Mouse (Mus musculus): ENCODE data around the gene Sdhc. TPM values are rescaled to one million over a fixed set of nuclear protein-coding genes. Genes with fewer than 3 reads are reported as not detected.

The Sdhc gene
- polyA plus RNA-seq, 1 experiment from 2014 or later: 229 TPM

- no peak overlapping the region for H3K4me3 ChIP-seq
These were observed 37.7 kb upstream of the Sdhc start for GRCm38 (mm10) chr1:171187851-171188700.

GRCm38 (mm10) chr1:171185655-171186054 lies 35.3 kb upstream of the Sdhc start:
- Histone ChIP-seq H3K9me3 (no peaks in the 10 kb centered on the region), H3K36me3 (no peaks in the 10 kb centered on the region), H3K27ac (replicated peaks) (no peak overlapping the region), H3K27me3 (peaks cover 3% of the 10 kb centered on the region), H3K4me3 (no peak overlapping the region), H3K4me2 (replicated peaks) (no peak overlapping the region), H3K9ac (replicated peaks) (no peak overlapping the region), H3K4me1 (peaks cover 20% of the 10 kb centered on the region)
- no peak for ATAC-seq (ENCODE audit: low FRiP score, low read depth)
- WGBS: 71% methylated on average over 8 of the region's 8 CpGs

More at GRCm38 (mm10) chr1:171187851-171188700, 37.7 kb upstream of the Sdhc start:
- Histone ChIP-seq H3K27ac (replicated peaks) (peak overlapping the region; percentile 39), H3K36me3 (no peaks in the 10 kb centered on the region), H3K9me3 (no peaks in the 10 kb centered on the region), H3K27me3 (peaks cover 10% of the 10 kb centered on the region), H3K4me2 (replicated peaks) (peak overlapping the region; percentile 11; the same call in 1 of the 2 replicates), H3K4me1 (peaks cover 28% of the 10 kb centered on the region), H3K9ac (replicated peaks) (no peak overlapping the region)
- ATAC-seq (ENCODE audit: low FRiP score, low read depth): peak; percentile 53
- 17% methylated on average over 13 of the region's 13 CpGs for WGBS

DNA sequence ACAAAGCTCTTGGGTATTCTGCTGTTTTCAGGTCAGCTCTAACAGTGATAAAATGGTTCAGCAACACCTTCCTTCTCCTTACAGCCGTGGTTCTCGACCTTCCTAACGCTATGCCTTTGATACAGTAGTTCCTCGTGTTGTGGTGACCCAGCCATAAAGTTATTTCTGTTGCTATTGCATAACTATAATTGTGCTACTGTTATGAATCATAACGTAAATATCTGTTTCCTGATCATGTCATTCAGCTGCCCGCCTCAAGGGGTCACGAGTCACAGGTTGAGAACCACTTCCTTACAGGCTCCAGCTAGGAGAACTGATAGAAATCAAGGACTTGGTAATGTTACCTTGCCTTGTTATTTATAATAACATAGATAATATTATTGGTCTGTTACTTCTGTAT lies 33.9 kb upstream of the Sdhc start:
- H3K27me3 ChIP-seq: no peaks in the 10 kb centered on the region
- H3K4me3 ChIP-seq: no peak overlapping the region
- peaks cover 14% of the 10 kb centered on the region for H3K4me1 ChIP-seq
- no peaks in the 10 kb centered on the region for H3K36me3 ChIP-seq
- no peak overlapping the region for H3K4me2 ChIP-seq (replicated peaks)
- H3K27ac ChIP-seq (replicated peaks): no peak overlapping the region
- 85% methylated on average over 7 of the region's 7 CpGs for WGBS
- no peaks in the 10 kb centered on the region for H3K9me3 ChIP-seq
- H3K9ac ChIP-seq (replicated peaks): no peak overlapping the region
- ATAC-seq (ENCODE audit: low FRiP score, low read depth): no peak

GRCm38 (mm10) chr1:171183620-171184019 lies 33.2 kb upstream of the Sdhc start:
- H3K9me3 ChIP-seq: no peaks in the 10 kb centered on the region
- WGBS: 72% methylated on average over 3 of the region's 3 CpGs
- peaks cover 7% of the 10 kb centered on the region for H3K4me1 ChIP-seq
- H3K27me3 ChIP-seq: no peaks in the 10 kb centered on the region
- no peak overlapping the region for H3K27ac ChIP-seq (replicated peaks)
- H3K9ac ChIP-seq (replicated peaks): no peak overlapping the region
- H3K36me3 ChIP-seq: no peaks in the 10 kb centered on the region
- no peak for ATAC-seq (ENCODE audit: low FRiP score, low read depth)
- no peak overlapping the region for H3K4me3 ChIP-seq
- no peak overlapping the region for H3K4me2 ChIP-seq (replicated peaks)

GRCm38 (mm10) chr1:171183025-171183424 lies 32.6 kb upstream of the Sdhc start:
- Histone ChIP-seq H3K4me2 (replicated peaks) (no peak overlapping the region), H3K9me3 (no peaks in the 10 kb centered on the region), H3K27me3 (no peaks in the 10 kb centered on the region), H3K27ac (replicated peaks) (no peak overlapping the region), H3K4me1 (peaks cover under 1% of the 10 kb centered on the region; the same call in 1 of the 2 replicates), H3K4me3 (no peak overlapping the region), H3K9ac (replicated peaks) (no peak overlapping the region), H3K36me3 (no peaks in the 10 kb centered on the region)
- no peak for ATAC-seq (ENCODE audit: low FRiP score, low read depth)
- 86% methylated on average over 3 of the region's 3 CpGs for WGBS

DNA sequence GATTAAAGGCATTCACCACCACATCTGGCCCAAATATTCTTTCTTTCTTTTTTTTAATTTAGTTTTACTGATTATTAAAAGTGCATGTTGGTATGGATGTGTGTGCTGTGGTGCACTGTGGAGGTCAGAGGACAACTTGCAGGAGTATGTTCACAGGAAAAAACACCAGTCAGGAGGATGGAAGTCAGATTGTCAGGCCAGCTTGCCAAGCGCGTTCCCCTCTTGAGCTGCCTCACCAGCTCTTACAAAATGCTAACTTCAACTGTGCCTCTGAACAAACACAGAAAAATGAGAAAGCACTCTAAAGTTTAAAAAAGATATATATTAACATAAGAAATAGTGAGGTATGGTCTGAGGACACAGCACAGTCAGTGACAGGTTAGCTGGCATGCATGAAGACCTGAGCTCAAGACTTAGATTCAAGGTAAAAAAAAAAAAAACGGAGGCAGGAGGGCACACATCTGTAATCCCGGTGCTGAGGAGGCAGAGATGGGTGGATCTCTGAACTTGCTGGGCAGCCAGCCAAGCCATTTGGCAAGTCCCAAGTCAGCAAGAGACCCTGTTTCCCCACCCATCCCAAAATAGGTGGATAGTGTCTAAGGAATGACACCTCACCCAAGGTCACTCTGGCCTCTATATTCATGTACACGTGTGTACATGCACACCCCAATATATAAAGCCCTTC lies 29.2 kb upstream of the Sdhc start:
- no peak overlapping the region for H3K4me2 ChIP-seq (replicated peaks)
- H3K9ac ChIP-seq (replicated peaks): no peak overlapping the region
- no peaks in the 10 kb centered on the region for H3K4me1 ChIP-seq
- no peaks in the 10 kb centered on the region for H3K9me3 ChIP-seq
- no peak overlapping the region for H3K4me3 ChIP-seq
- no peaks in the 10 kb centered on the region for H3K36me3 ChIP-seq
- 83% methylated on average over 5 of the region's 5 CpGs for WGBS
- ATAC-seq (ENCODE audit: low FRiP score, low read depth): no peak
- no peak overlapping the region for H3K27ac ChIP-seq (replicated peaks)
- H3K27me3 ChIP-seq: no peaks in the 10 kb centered on the region

DNA sequence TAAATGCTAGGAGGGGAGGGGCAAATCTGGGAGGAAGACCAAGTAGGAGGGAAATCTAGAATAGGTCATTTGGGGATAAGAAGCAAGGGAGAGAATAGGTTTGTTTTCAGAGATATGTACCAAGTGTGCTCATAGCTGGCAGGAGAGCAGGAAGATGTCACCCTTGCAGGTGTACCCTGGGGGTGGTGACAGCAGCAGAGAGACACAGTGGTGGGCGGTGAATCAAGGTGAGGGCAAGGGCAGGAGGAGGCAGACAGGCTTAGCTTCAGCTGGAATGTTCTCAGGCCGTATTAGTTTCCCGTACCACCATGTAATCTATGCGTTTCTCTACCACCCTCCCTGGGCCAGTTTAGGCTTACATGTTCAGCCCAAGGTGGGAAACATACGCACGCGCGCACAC lies 22.4 kb upstream of the Sdhc start:
- Histone ChIP-seq H3K27ac (replicated peaks) (no peak overlapping the region), H3K4me2 (replicated peaks) (no peak overlapping the region), H3K4me1 (no peaks in the 10 kb centered on the region), H3K9me3 (no peaks in the 10 kb centered on the region), H3K36me3 (no peaks in the 10 kb centered on the region), H3K27me3 (no peaks in the 10 kb centered on the region; the same call in 1 of the 2 replicates), H3K9ac (replicated peaks) (no peak overlapping the region), H3K4me3 (no peak overlapping the region)
- ATAC-seq (ENCODE audit: low FRiP score, low read depth): no peak
- WGBS: 93% methylated on average over 8 of the region's 8 CpGs

DNA sequence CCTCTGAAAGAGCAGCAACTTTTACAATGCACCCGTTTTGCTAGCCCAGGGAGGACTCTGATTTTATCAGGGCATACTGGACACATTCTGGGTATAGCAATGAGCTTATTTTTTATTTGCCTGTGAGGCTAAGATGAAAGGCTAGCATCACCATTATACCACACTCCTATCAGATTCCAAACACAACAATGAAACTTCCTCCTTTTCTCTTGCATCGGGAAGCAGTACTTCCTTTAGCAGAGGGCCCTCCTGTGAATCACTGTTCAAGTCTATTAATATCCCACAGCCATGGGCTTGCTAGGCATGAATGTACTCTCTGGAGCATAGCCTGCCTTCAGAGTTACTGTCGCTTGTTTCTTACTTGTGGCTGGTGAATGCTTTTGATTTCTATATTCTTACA lies 20.7 kb upstream of the Sdhc start:
- Histone ChIP-seq H3K27ac (replicated peaks) (no peak overlapping the region), H3K9ac (replicated peaks) (no peak overlapping the region), H3K4me1 (no peaks in the 10 kb centered on the region), H3K27me3 (no peaks in the 10 kb centered on the region; the same call in 1 of the 2 replicates), H3K4me3 (no peak overlapping the region), H3K9me3 (no peaks in the 10 kb centered on the region), H3K36me3 (no peaks in the 10 kb centered on the region), H3K4me2 (replicated peaks) (no peak overlapping the region)
- 63% methylated on average over 3 of the region's 3 CpGs for WGBS
- no peak for ATAC-seq (ENCODE audit: low FRiP score, low read depth)

- Histone ChIP-seq H3K9me3 (no peaks in the 10 kb centered on the region), H3K4me2 (replicated peaks) (no peak overlapping the region), H3K9ac (replicated peaks) (no peak overlapping the region), H3K27me3 (no peaks in the 10 kb centered on the region; the same call in 1 of the 2 replicates), H3K4me3 (no peak overlapping the region), H3K4me1 (no peaks in the 10 kb centered on the region), H3K36me3 (no peaks in the 10 kb centered on the region), H3K27ac (replicated peaks) (no peak overlapping the region)
- no peak for ATAC-seq (ENCODE audit: low FRiP score, low read depth)
- 59% methylated on average over 3 of the region's 3 CpGs for WGBS
These were observed 19.5 kb upstream of the Sdhc start for GRCm38 (mm10) chr1:171169913-171170312.

GRCm38 (mm10) chr1:171168906-171169305 lies 18.5 kb upstream of the Sdhc start:
- no peaks in the 10 kb centered on the region; the same call in 1 of the 2 replicates for H3K27me3 ChIP-seq
- no peaks in the 10 kb centered on the region for H3K4me1 ChIP-seq
- WGBS: 86% methylated on average over 12 of the region's 12 CpGs
- H3K9ac ChIP-seq (replicated peaks): no peak overlapping the region
- ATAC-seq (ENCODE audit: low FRiP score, low read depth): no peak
- H3K36me3 ChIP-seq: no peaks in the 10 kb centered on the region
- H3K4me3 ChIP-seq: no peak overlapping the region
- H3K9me3 ChIP-seq: no peaks in the 10 kb centered on the region
- H3K4me2 ChIP-seq (replicated peaks): no peak overlapping the region
- H3K27ac ChIP-seq (replicated peaks): no peak overlapping the region

GRCm38 (mm10) chr1:171165629-171166345 lies 15.4 kb upstream of the Sdhc start:
- 87% methylated on average over 5 of the region's 5 CpGs for WGBS
- H3K27me3 ChIP-seq: peaks cover 7% of the 10 kb centered on the region; the same call in 1 of the 2 replicates
- H3K9ac ChIP-seq (replicated peaks): no peak overlapping the region
- no peak overlapping the region for H3K27ac ChIP-seq (replicated peaks)
- H3K36me3 ChIP-seq: no peaks in the 10 kb centered on the region
- H3K4me2 ChIP-seq (replicated peaks): no peak overlapping the region
- no peaks in the 10 kb centered on the region for H3K9me3 ChIP-seq
- no peak for ATAC-seq (ENCODE audit: low FRiP score, low read depth)
- H3K4me1 ChIP-seq: no peaks in the 10 kb centered on the region
- no peak overlapping the region for H3K4me3 ChIP-seq

- Histone ChIP-seq H3K4me2 (replicated peaks) (no peak overlapping the region), H3K9ac (replicated peaks) (no peak overlapping the region), H3K4me3 (no peak overlapping the region), H3K27me3 (peaks cover 22% of the 10 kb centered on the region), H3K36me3 (no peaks in the 10 kb centered on the region), H3K27ac (replicated peaks) (no peak overlapping the region), H3K4me1 (peaks cover 7% of the 10 kb centered on the region), H3K9me3 (no peaks in the 10 kb centered on the region)
- no peak for ATAC-seq (ENCODE audit: low FRiP score, low read depth)
- 31% methylated on average over 3 of the region's 3 CpGs for WGBS
These were observed 13.9 kb upstream of the Sdhc start for GRCm38 (mm10) chr1:171164258-171164657.

Measured in midbrain, embryonic 12.5 days (tissue).